Mouse (Mus musculus) ES-E14 (cell line): ENCODE results near the gene Tns2. TPM values are rescaled to one million over a fixed set of nuclear protein-coding genes. Genes with fewer than 3 reads are reported as not detected.
A peak's percentile ranks its signal among the peaks of the same experiment; 100 is the strongest.

Source experiments
- DNase-seq: peaks from one replicate; pipeline ENCODE4 v3.0.0-alpha.2; 2013; ENCODE audit warnings: low read depth, low spot score
- H3K27ac ChIP-seq: 2 replicates; pipeline ENCODE4 v1.5.1; 2012; ENCODE audit warnings: low read depth, mild to moderate bottlenecking, low read length, moderate library complexity, mixed read lengths; ENCODE audit not compliant: poor library complexity, insufficient read depth, severe bottlenecking
- H3K36me3 ChIP-seq: 2 replicates; pipeline ENCODE4 v1.6.1; 2012; ENCODE audit warnings: mild to moderate bottlenecking, low read length, moderate library complexity, mixed read lengths; ENCODE audit not compliant: control insufficient read depth, poor library complexity, insufficient read depth, severe bottlenecking
- H3K4me1 ChIP-seq, 2 experiments: fragments of 150-350 bp in 1 of 2; sonication (generic) in 1 of 2; 2 replicates each; pipeline ENCODE4 v1.6.1; 2012; ENCODE audit warnings: low read length in 2 of 2, mild to moderate bottlenecking in 1 of 2, mixed read lengths in 1 of 2; ENCODE audit not compliant: control insufficient read depth in 2 of 2, insufficient read depth in 2 of 2, poor library complexity in 1 of 2
- H3K4me3 ChIP-seq, 2 experiments: fragments of 150-350 bp in 1 of 2; sonication (generic) in 1 of 2; 2 replicates each; pipeline ENCODE4 v1.5.1; 2012; ENCODE audit warnings: low read length in 2 of 2, low read depth in 1 of 2, mild to moderate bottlenecking in 1 of 2, mixed read lengths in 1 of 2; ENCODE audit not compliant: insufficient read depth in 1 of 2, poor library complexity in 1 of 2, severe bottlenecking in 1 of 2
- H3K9ac ChIP-seq: 2 replicates; pipeline ENCODE4 v1.6.1; 2012; ENCODE audit warnings: low read depth, mild to moderate bottlenecking, low read length, mixed read lengths; ENCODE audit not compliant: poor library complexity, insufficient read depth, severe bottlenecking
- H3K9me3 ChIP-seq: fragments of 150-350 bp; sonication (generic); 2 replicates; pipeline ENCODE4 v1.6.1; 2012; ENCODE audit warnings: low read depth, mild to moderate bottlenecking, low read length; ENCODE audit not compliant: control insufficient read depth, insufficient read depth
- CHD2 ChIP-seq: IDR thresholded peaks from 2 replicates; pipeline ENCODE4 v1.6.1; 2014; ENCODE audit warnings: mild to moderate bottlenecking, low read depth, low read length, inconsistent platforms
- HCFC1 ChIP-seq: IDR thresholded peaks from 2 replicates; pipeline ENCODE4 v1.6.1; 2012; ENCODE audit warnings: low read length, inconsistent platforms, borderline replicate concordance; ENCODE audit not compliant: insufficient read depth
- MAFK ChIP-seq: IDR thresholded peaks from 2 replicates; pipeline ENCODE4 v1.6.1; 2014; ENCODE audit warnings: mild to moderate bottlenecking, low read depth, low read length, inconsistent platforms; ENCODE audit not compliant: insufficient read depth
- ZC3H11A ChIP-seq: IDR thresholded peaks from 2 replicates; pipeline ENCODE4 v1.6.1; 2012; ENCODE audit warnings: low read depth, mild to moderate bottlenecking, inconsistent platforms, low read length, borderline replicate concordance
- ZNF384 ChIP-seq: IDR thresholded peaks from 2 replicates; pipeline ENCODE4 v1.6.1; 2012; ENCODE audit warnings: low read depth, low read length, inconsistent platforms
- in situ Hi-C, 2 experiments: fragments of 600-800 bp; cut with MboI; formaldehyde crosslinking; loops; one replicate each; pipeline ENCODE4 v1.15.1; 2025; ENCODE audit warnings: low sequenced_read_pairs in 2 of 2, inconsistent platforms in 1 of 2; ENCODE audit not compliant: unreplicated experiment in 2 of 2
- total RNA-seq: library from RNA; depleted of rRNA; stranded (reverse); fragments of 300-350 nt; gene quantifications from 2 replicates; pipeline ENCODE4 v1.2.3, GENCODE M21; 2012

Gene Tns2
- total RNA-seq, 1 experiment: 4.9 TPM

GRCm38 (mm10) chr15:102145330-102145729 is 45.1 kb downstream of the Tns2 start:
- H3K9ac ChIP-seq: no peak overlapping the region
- no peak for DNase-seq
- H3K36me3 ChIP-seq: no peaks in the 10 kb centered on the region
- H3K4me1 ChIP-seq: peaks cover 0 to 4% of the 10 kb centered on the region in 2 experiments; a peak in 1 of 4 replicates
- H3K27ac ChIP-seq: no peak overlapping the region
- TF ChIP-seq MAFK (no peak), ZC3H11A (no peak), CHD2 (no peak), HCFC1 (no peak), ZNF384 (no peak)
- no peak overlapping the region for H3K4me3 ChIP-seq
- no peaks in the 10 kb centered on the region for H3K9me3 ChIP-seq
- in situ Hi-C loops: no loop called here

- Histone ChIP-seq H3K27ac (no peak overlapping the region), H3K4me1 (peaks cover 0 to 5% of the 10 kb centered on the region in 2 experiments; a peak in 1 of 4 replicates), H3K9me3 (no peaks in the 10 kb centered on the region), H3K9ac (no peak overlapping the region), H3K4me3 (no peak overlapping the region), H3K36me3 (no peaks in the 10 kb centered on the region)
- DNase-seq: no peak
- TF ChIP-seq MAFK (no peak), ZNF384 (peak; percentile 20; the same call in 1 of the 2 replicates), CHD2 (no peak)
- in situ Hi-C loops: no loop called here
These were observed 45.9 kb downstream of the Tns2 start for GRCm38 (mm10) chr15:102146089-102146488.

- peak; percentile 35 for DNase-seq
These were observed 46.7 kb downstream of the Tns2 start for GRCm38 (mm10) chr15:102146882-102147281.

GRCm38 (mm10) chr15:102147674-102148402 is 47.6 kb downstream of the Tns2 start:
- no peak for TF ChIP-seq ZNF384
- no peak for TF ChIP-seq MAFK
- TF ChIP-seq ZC3H11A: no peak
- no peak for TF ChIP-seq CHD2
- no peak for TF ChIP-seq HCFC1

More at GRCm38 (mm10) chr15:102146882-102147281, 46.7 kb downstream of the Tns2 start:
- Histone ChIP-seq H3K36me3 (no peaks in the 10 kb centered on the region), H3K4me1 (peaks cover 0 to 6% of the 10 kb centered on the region in 2 experiments; a peak in 1 of 4 replicates), H3K4me3 (no peak overlapping the region), H3K9ac (no peak overlapping the region), H3K9me3 (no peaks in the 10 kb centered on the region), H3K27ac (no peak overlapping the region)
- TF ChIP-seq CHD2 (no peak), ZNF384 (no peak), HCFC1 (no peak), MAFK (no peak)
- in situ Hi-C loops: no loop called here

GRCm38 (mm10) chr15:102149561-102149960 is 49.3 kb downstream of the Tns2 start:
- H3K27ac ChIP-seq: no peak overlapping the region
- no peak for TF ChIP-seq CHD2
- no peak for TF ChIP-seq HCFC1
- TF ChIP-seq ZNF384: no peak
- TF ChIP-seq MAFK: no peak
- TF ChIP-seq ZC3H11A: no peak
- no peaks in the 10 kb centered on the region for H3K36me3 ChIP-seq
- H3K4me1 ChIP-seq: peaks cover 0 to 6% of the 10 kb centered on the region in 2 experiments; a peak in 1 of 4 replicates
- in situ Hi-C loops: no loop called here
- no peak overlapping the region for H3K4me3 ChIP-seq
- H3K9me3 ChIP-seq: no peaks in the 10 kb centered on the region
- no peak for DNase-seq
- no peak overlapping the region for H3K9ac ChIP-seq

More at GRCm38 (mm10) chr15:102147674-102148402, 47.6 kb downstream of the Tns2 start:
- no peaks in the 10 kb centered on the region for H3K36me3 ChIP-seq
- in situ Hi-C loops: no loop called here
- no peaks in the 10 kb centered on the region for H3K9me3 ChIP-seq
- H3K9ac ChIP-seq: no peak overlapping the region
- no peak for DNase-seq
- H3K4me1 ChIP-seq: peaks cover 0 to 8% of the 10 kb centered on the region in 2 experiments; a peak in 1 of 4 replicates
- no peak overlapping the region for H3K27ac ChIP-seq
- H3K4me3 ChIP-seq: no peak overlapping the region
